Mouse (Mus musculus): ENCODE data around the gene Gpatch11.

DNA sequence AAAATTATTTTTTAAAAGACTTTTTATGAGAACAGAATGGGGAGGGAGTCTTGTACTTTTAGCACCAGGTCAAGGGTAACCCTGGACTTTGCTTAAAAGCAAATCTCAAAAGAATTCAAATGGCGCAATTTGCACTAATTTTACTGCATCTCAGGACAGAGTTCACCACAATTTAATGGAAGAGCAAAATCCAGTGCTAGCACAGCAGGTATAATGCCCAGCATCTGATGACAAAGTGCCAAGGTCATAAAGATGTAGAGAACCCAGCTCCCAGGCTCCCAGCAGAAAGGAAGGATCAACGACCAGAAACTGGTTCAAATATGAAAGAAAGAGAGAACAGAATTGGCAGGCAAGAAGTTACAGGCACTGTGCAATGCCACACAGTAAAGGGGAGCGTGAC is 43.2 kb upstream of the Gpatch11 start:
- TF ChIP-seq GATA2 (IDR thresholded peaks at IDR 0.05; ENCODE audit: borderline replicate concordance, low read depth, low read length): no peak
- no peak for TF ChIP-seq GATA1 (IDR thresholded peaks at IDR 0.05; ENCODE audit: borderline replicate concordance, low read length)
- no peak for TF ChIP-seq CTCF (IDR thresholded peaks at IDR 0.05; ENCODE audit: low read depth, low read length)
